Mouse (Mus musculus) G1E (cell line): Measurements from ENCODE around the gene Mettl27.

Experiments used
- CTCF ChIP-seq: IDR thresholded peaks from 2 replicates; pipeline ENCODE4 v1.5.1; 2012; ENCODE audit warnings: low read depth, low read length, inconsistent platforms, mixed read lengths
- GATA1 ChIP-seq: IDR thresholded peaks from 2 replicates; pipeline ENCODE4 v1.6.1; 2012; ENCODE audit warnings: borderline replicate concordance, low read length, inconsistent platforms, mixed read lengths

- no peak for TF ChIP-seq CTCF
- TF ChIP-seq GATA1: no peak
Measured at GRCm38 (mm10) chr5:134944179-134944578, 12.0 kb downstream of the Mettl27 start.
